Mouse (Mus musculus) hindbrain, embryonic 15.5 days (tissue): ENCODE measurements around the gene Alox5ap. TPM values are rescaled to one million over a fixed set of nuclear protein-coding genes. Genes with fewer than 3 reads are reported as not detected.
A peak's percentile ranks its signal among the peaks of the same experiment; 100 is the strongest.

ENCODE experiments used
- ATAC-seq: fragments of 200-750 bp; cut with Nextera tagmentation; 2 replicates; pipeline ENCODE4 v1.8.0; 2017; ENCODE audit warnings: low read depth, moderate number of reproducible peaks, moderate TSS enrichment; ENCODE audit not compliant: low FRiP score
- H3K27ac ChIP-seq: fragments of 300-500 bp; sonication (generic); replicated peaks from 2 replicates; pipeline ENCODE4 v1.5.1; 2015; ENCODE audit warnings: mild to moderate bottlenecking, inconsistent platforms
- H3K27me3 ChIP-seq: fragments of 300-500 bp; sonication (generic); 2 replicates; pipeline ENCODE4 v1.6.1; 2015; ENCODE audit warnings: control low read depth, inconsistent platforms
- H3K36me3 ChIP-seq: fragments of 300-500 bp; sonication (generic); 2 replicates; pipeline ENCODE4 v1.6.1; 2015; ENCODE audit warnings: control low read depth, inconsistent platforms
- H3K4me1 ChIP-seq: fragments of 300-500 bp; sonication (generic); replicated peaks from 2 replicates; pipeline ENCODE4 v1.6.1; 2015; ENCODE audit warnings: control low read depth, inconsistent platforms
- H3K4me2 ChIP-seq: fragments of 300-500 bp; sonication (generic); 2 replicates; pipeline ENCODE4 v1.6.1; 2015; ENCODE audit warnings: moderate library complexity, mild to moderate bottlenecking, inconsistent platforms
- H3K4me3 ChIP-seq: fragments of 300-500 bp; sonication (generic); 2 replicates; pipeline ENCODE4 v1.5.1; 2015; ENCODE audit warnings: mild to moderate bottlenecking, inconsistent platforms
- H3K9ac ChIP-seq: fragments of 300-500 bp; sonication (generic); 2 replicates; pipeline ENCODE4 v1.6.1; 2015; ENCODE audit warnings: inconsistent platforms
- H3K9me3 ChIP-seq: fragments of 300-500 bp; sonication (generic); 2 replicates; pipeline ENCODE4 v1.6.1; 2016; ENCODE audit warnings: control low read depth, inconsistent platforms
- WGBS: fragments of 180-500 bp; shearing (Covaris S2); methylation state at CpG from one replicate; pipeline ENCODE4 v1.1.7; 2015; 5-methylcytosine and 5-hydroxymethylcytosine counted together
- polyA plus RNA-seq: library from polyadenylated mRNA; unstranded; fragments of >200 nt; fragmentation: Nextera tagmentation; extraction: Ambion mirVana; gene quantifications from 2 replicates; pipeline ENCODE4 v1.2.1, GENCODE M21; 2015

The Alox5ap gene
- polyA plus RNA-seq, 1 experiment from 2014 or later: 12.2 TPM

GRCm38 (mm10) chr5:149291266-149291665 is 26.7 kb downstream of the Alox5ap start:
- no peaks in the 10 kb centered on the region for H3K9me3 ChIP-seq
- H3K27ac ChIP-seq: no peak overlapping the region
- no peak overlapping the region for H3K9ac ChIP-seq
- H3K4me1 ChIP-seq: peaks cover 3% of the 10 kb centered on the region; the same call in 1 of the 2 replicates
- no peaks in the 10 kb centered on the region for H3K27me3 ChIP-seq
- no peaks in the 10 kb centered on the region for H3K36me3 ChIP-seq
- no peak overlapping the region for H3K4me2 ChIP-seq
- H3K4me3 ChIP-seq: no peak overlapping the region
- WGBS: 88% methylated on average over 5 of the region's 5 CpGs
- ATAC-seq: no peak

GRCm38 (mm10) chr5:149293071-149293470 is 28.5 kb downstream of the Alox5ap start:
- H3K4me3 ChIP-seq: no peak overlapping the region
- 0 out of 2 replicates have a peak, but pooled peaks cover 5% of the 10 kb centered on the region for H3K9me3 ChIP-seq
- H3K4me1 ChIP-seq: 0 out of 2 replicates have a peak, but pooled peaks cover 1% of the 10 kb centered on the region
- ATAC-seq: no peak
- H3K36me3 ChIP-seq: no peaks in the 10 kb centered on the region
- H3K27ac ChIP-seq: no peak overlapping the region
- WGBS: 75% methylated on average over 4 of the region's 4 CpGs
- no peaks in the 10 kb centered on the region for H3K27me3 ChIP-seq
- H3K4me2 ChIP-seq: no peak overlapping the region
- H3K9ac ChIP-seq: no peak overlapping the region

GRCm38 (mm10) chr5:149296808-149297207 is 32.2 kb downstream of the Alox5ap start:
- H3K27me3 ChIP-seq: no peaks in the 10 kb centered on the region
- no peak for ATAC-seq
- H3K4me1 ChIP-seq: no peaks in the 10 kb centered on the region
- H3K9ac ChIP-seq: no peak overlapping the region
- 90% methylated on average over 6 of the region's 6 CpGs for WGBS
- H3K36me3 ChIP-seq: no peaks in the 10 kb centered on the region
- H3K4me3 ChIP-seq: no peak overlapping the region
- no peak overlapping the region for H3K4me2 ChIP-seq
- 0 out of 2 replicates have a peak, but pooled peaks cover 5% of the 10 kb centered on the region for H3K9me3 ChIP-seq
- no peak overlapping the region for H3K27ac ChIP-seq

GRCm38 (mm10) chr5:149297464-149297863 is 32.9 kb downstream of the Alox5ap start:
- WGBS: 60% methylated on average over 2 of the region's 2 CpGs
- no peak overlapping the region for H3K9ac ChIP-seq

GRCm38 (mm10) chr5:149298234-149298633 is 33.7 kb downstream of the Alox5ap start:
- Histone ChIP-seq H3K27me3 (no peaks in the 10 kb centered on the region), H3K27ac (no peak overlapping the region), H3K9ac (no peak overlapping the region), H3K9me3 (0 out of 2 replicates have a peak, but pooled peaks cover 5% of the 10 kb centered on the region), H3K36me3 (no peaks in the 10 kb centered on the region), H3K4me2 (no peak overlapping the region), H3K4me1 (no peaks in the 10 kb centered on the region), H3K4me3 (no peak overlapping the region)
- ATAC-seq: no peak
- WGBS: 63% methylated on average over 4 of the region's 4 CpGs

More at GRCm38 (mm10) chr5:149297464-149297863, 32.9 kb downstream of the Alox5ap start:
- H3K36me3 ChIP-seq: no peaks in the 10 kb centered on the region
- no peaks in the 10 kb centered on the region for H3K27me3 ChIP-seq
- ATAC-seq: no peak
- no peak overlapping the region for H3K4me3 ChIP-seq
- 0 out of 2 replicates have a peak, but pooled peaks cover 5% of the 10 kb centered on the region for H3K9me3 ChIP-seq
- H3K27ac ChIP-seq: no peak overlapping the region
- H3K4me1 ChIP-seq: no peaks in the 10 kb centered on the region
- H3K4me2 ChIP-seq: no peak overlapping the region

GRCm38 (mm10) chr5:149312884-149313652 is 48.5 kb downstream of the Alox5ap start:
- no peak overlapping the region for H3K4me2 ChIP-seq
- no peak overlapping the region for H3K9ac ChIP-seq
- H3K9me3 ChIP-seq: no peaks in the 10 kb centered on the region
- no peaks in the 10 kb centered on the region for H3K27me3 ChIP-seq
- H3K4me1 ChIP-seq: peaks cover 12% of the 10 kb centered on the region
- H3K4me3 ChIP-seq: no peak overlapping the region
- no peak overlapping the region for H3K27ac ChIP-seq
- no peaks in the 10 kb centered on the region for H3K36me3 ChIP-seq
- no peak for ATAC-seq
- WGBS: 68% methylated on average over 23 of the region's 23 CpGs

- Histone ChIP-seq H3K4me1 (peaks cover 15% of the 10 kb centered on the region), H3K9me3 (no peaks in the 10 kb centered on the region), H3K27ac (no peak overlapping the region), H3K36me3 (no peaks in the 10 kb centered on the region), H3K4me3 (no peak overlapping the region), H3K27me3 (no peaks in the 10 kb centered on the region), H3K4me2 (no peak overlapping the region), H3K9ac (no peak overlapping the region)
- ATAC-seq: no peak
- WGBS: 74% methylated on average over 12 of the region's 12 CpGs
Measured at GRCm38 (mm10) chr5:149314514-149315081, 50.0 kb downstream of the Alox5ap start.

GRCm38 (mm10) chr5:149316926-149317325 is 52.4 kb downstream of the Alox5ap start:
- H3K4me3 ChIP-seq: no peak overlapping the region
- H3K9me3 ChIP-seq: no peaks in the 10 kb centered on the region
- H3K4me2 ChIP-seq: no peak overlapping the region
- no peak overlapping the region for H3K9ac ChIP-seq
- WGBS: 6% methylated on average over 4 of the region's 4 CpGs
- peaks cover 35% of the 10 kb centered on the region for H3K4me1 ChIP-seq
- peak overlapping the region; percentile 50 for H3K27ac ChIP-seq
- H3K27me3 ChIP-seq: no peaks in the 10 kb centered on the region
- peak; percentile 69 for ATAC-seq
- no peaks in the 10 kb centered on the region for H3K36me3 ChIP-seq

- peak overlapping the region; percentile 80 for H3K27ac ChIP-seq
- H3K4me3 ChIP-seq: no peak overlapping the region
- ATAC-seq: no peak
- no peak overlapping the region for H3K4me2 ChIP-seq
- 27% methylated on average over 9 of the region's 9 CpGs for WGBS
- H3K4me1 ChIP-seq: peaks cover 47% of the 10 kb centered on the region
- no peaks in the 10 kb centered on the region for H3K27me3 ChIP-seq
- H3K36me3 ChIP-seq: no peaks in the 10 kb centered on the region
- no peaks in the 10 kb centered on the region for H3K9me3 ChIP-seq
- peak overlapping the region; percentile 33; the same call in 1 of the 2 replicates for H3K9ac ChIP-seq
Measured at GRCm38 (mm10) chr5:149319874-149320323, 55.3 kb downstream of the Alox5ap start.

- Histone ChIP-seq H3K4me2 (peak overlapping the region; percentile 42), H3K4me3 (no peak overlapping the region), H3K36me3 (no peaks in the 10 kb centered on the region), H3K9ac (peak overlapping the region; percentile 33), H3K27ac (peak overlapping the region; percentile 80), H3K27me3 (no peaks in the 10 kb centered on the region), H3K9me3 (no peaks in the 10 kb centered on the region), H3K4me1 (peaks cover 47% of the 10 kb centered on the region)
- ATAC-seq: peak; percentile 71
- WGBS: 2% methylated on average over 15 of the region's 15 CpGs
Measured at GRCm38 (mm10) chr5:149320534-149321482, 56.2 kb downstream of the Alox5ap start.

- Histone ChIP-seq H3K9ac (no peak overlapping the region), H3K27ac (peak overlapping the region; percentile 27; the same call in 1 of the 2 replicates), H3K9me3 (no peaks in the 10 kb centered on the region), H3K4me2 (no peak overlapping the region), H3K4me3 (no peak overlapping the region), H3K4me1 (peaks cover 39% of the 10 kb centered on the region), H3K36me3 (no peaks in the 10 kb centered on the region), H3K27me3 (no peaks in the 10 kb centered on the region)
- 30% methylated on average over 15 of the region's 15 CpGs for WGBS
- ATAC-seq: peak; percentile 31; the same call in 1 of the 2 replicates
Measured at GRCm38 (mm10) chr5:149321909-149322841, 57.6 kb downstream of the Alox5ap start.
